Mouse (Mus musculus) activated CD4-positive, CD25-positive, alpha-beta regulatory T cell, adult 9 weeks (primary cell): Measurements from ENCODE around the gene Sec63. TPM values are rescaled to one million over a fixed set of nuclear protein-coding genes. Genes with fewer than 3 reads are reported as not detected.

ENCODE experiments used
- polyA plus RNA-seq: library from polyadenylated mRNA; unstranded; fragments of 100-300 nt; shearing (Covaris generic); gene quantifications from one replicate; pipeline ENCODE4 v1.2.1, GENCODE M21; 2017

Sec63 gene
- 11.0 TPM for polyA plus RNA-seq

GRCm38 (mm10) chr10:42760999-42761900, at the start of gene Sec63:
Gene Sec63 (plus strand): TSS chr10:42761496.

DNA sequence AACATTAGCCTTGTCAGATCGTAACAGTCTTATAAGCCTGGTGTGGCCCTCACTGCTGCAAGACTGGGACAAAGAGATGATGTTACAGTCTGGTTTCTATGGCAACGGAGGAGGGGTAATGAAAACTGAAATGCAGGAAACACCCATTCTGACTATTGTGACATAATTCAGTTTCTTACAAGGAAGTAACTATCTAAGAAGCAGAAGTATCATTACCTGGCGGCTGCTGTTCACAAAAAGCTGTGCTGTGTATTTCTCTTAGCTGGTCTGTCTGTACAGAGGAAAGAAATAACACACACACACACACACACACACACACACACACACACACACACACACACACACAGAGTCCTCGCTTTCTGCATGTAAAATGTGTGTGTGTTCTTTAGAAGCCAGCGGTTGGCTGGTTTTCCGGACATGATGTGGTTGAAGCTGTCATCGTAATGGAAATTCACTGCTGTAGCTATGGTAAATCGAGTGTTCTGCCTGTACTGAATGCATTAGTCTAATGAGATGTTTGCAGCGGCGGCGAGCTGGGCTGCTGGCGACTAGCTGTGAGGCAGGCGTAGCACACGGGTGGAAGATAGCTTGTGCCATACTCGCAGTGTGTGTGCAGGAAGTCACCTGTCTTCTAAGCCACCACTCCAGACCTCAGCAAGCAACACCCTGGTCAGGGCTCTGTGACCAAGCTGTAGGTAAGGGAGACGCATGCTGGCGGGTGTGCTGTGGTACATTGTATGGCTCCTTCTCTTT, 99.0 kb downstream of the Sec63 start, which contains the start of gene Scml4:
Gene Scml4 (plus strand): TSS at position 212 of the 753 bp plus-strand sequence.

Other genes starting within 250 kb of the Sec63 start
- not detected for gene Nr2e1, start 177.9 kb upstream of the Sec63 start, polyA plus RNA-seq
- gene Ostm1, start 177.7 kb upstream of the Sec63 start, polyA plus RNA-seq: 33.0 TPM
- gene Scml4, start 98.9 kb downstream of the Sec63 start, polyA plus RNA-seq: 91.5 TPM